Mouse (Mus musculus) C2C12 (cell line): ENCODE results near the gene Sf3b4. TPM values are rescaled to one million over a fixed set of nuclear protein-coding genes. Genes with fewer than 3 reads are reported as not detected.

ENCODE experiments used
- H3K27me3 ChIP-seq: one replicate; pipeline ENCODE4 v1.6.1; 2011; ENCODE audit not compliant: control insufficient read depth, insufficient read depth, insufficient read length
- H3K36me3 ChIP-seq: one replicate; pipeline ENCODE4 v1.6.1; 2011; ENCODE audit not compliant: control insufficient read depth, insufficient read depth
- H3K4me3 ChIP-seq: one replicate; pipeline ENCODE4 v1.5.1; 2011; ENCODE audit warnings: mild to moderate bottlenecking, control low read depth; ENCODE audit not compliant: poor library complexity, insufficient read depth, severe bottlenecking
- H3K79me2 ChIP-seq: one replicate; pipeline ENCODE4 v1.6.1; 2011; ENCODE audit not compliant: control insufficient read depth, insufficient read depth
- H3K79me3 ChIP-seq: one replicate; pipeline ENCODE4 v1.6.1; 2011; ENCODE audit warnings: low read depth, control low read depth
- H3ac ChIP-seq: one replicate; pipeline ENCODE3; 2011; ENCODE audit warnings: low read depth; ENCODE audit not compliant: control insufficient read depth, insufficient read length
- CEBPB ChIP-seq: IDR thresholded peaks from one replicate; pipeline ENCODE4 v1.6.1; 2011; ENCODE audit warnings: low read depth, mild to moderate bottlenecking, control low read depth, moderate library complexity
- CTCF ChIP-seq: IDR thresholded peaks from one replicate; pipeline ENCODE4 v1.5.1; 2011; ENCODE audit not compliant: control insufficient read depth, insufficient read depth, insufficient read length
- FOSL1 ChIP-seq: IDR thresholded peaks from one replicate; pipeline ENCODE4 v1.8.0; 2011; ENCODE audit warnings: mild to moderate bottlenecking, low read length; ENCODE audit not compliant: poor library complexity, insufficient read depth, severe bottlenecking
- MAX ChIP-seq: IDR thresholded peaks from one replicate; pipeline ENCODE4 v1.6.1; 2011; ENCODE audit warnings: mild to moderate bottlenecking, control low read depth
- MYOD1 ChIP-seq: IDR thresholded peaks from one replicate; pipeline ENCODE4 v1.6.1; 2011; ENCODE audit warnings: low read depth; ENCODE audit not compliant: control insufficient read depth, insufficient read length
- MYOG ChIP-seq: IDR thresholded peaks from one replicate; pipeline ENCODE4 v1.6.1; 2011; ENCODE audit not compliant: control insufficient read depth, insufficient read length; ENCODE audit errors: extremely low read depth
- USF1 ChIP-seq: IDR thresholded peaks from one replicate; pipeline ENCODE4 v1.6.1; 2011; ENCODE audit warnings: low read depth, mild to moderate bottlenecking, control low read depth, moderate library complexity
- microRNA-seq: library from miRNA; unstranded; fragments of <30 nt; microRNA quantifications from one replicate; pipeline ENCODE4, GENCODE M21; 2019; ENCODE audit warnings: borderline microRNAs expressed
- polyA plus RNA-seq: library from polyadenylated mRNA; unstranded; fragments of >200 nt; fragmentation: generic; extraction: Trizol; gene quantifications from one replicate; pipeline ENCODE4 v1.2.1, GENCODE M21; 2012; ENCODE audit warnings: missing spikeins

The Sf3b4 gene
- polyA plus RNA-seq, 1 experiment = 136 TPM

DNA sequence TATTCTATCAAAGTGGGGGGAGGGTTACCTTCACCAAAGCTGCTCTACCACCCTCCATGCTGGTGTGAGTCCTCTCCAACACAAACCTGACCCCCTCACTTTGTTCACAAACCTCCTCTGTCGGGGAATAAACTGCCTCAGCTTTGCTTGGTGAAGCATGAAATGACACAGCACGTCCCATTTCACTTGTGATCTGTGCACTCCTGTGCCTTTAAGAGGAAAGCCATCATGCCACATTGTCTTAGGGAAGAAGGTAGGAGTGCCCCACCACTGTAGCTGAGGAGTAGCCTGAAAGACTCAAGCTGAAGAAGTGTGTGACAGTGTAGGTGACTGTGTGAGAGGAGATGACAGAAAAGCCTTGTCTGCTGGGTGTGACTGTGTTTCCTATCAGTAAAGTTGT is 53.3 kb downstream of the Sf3b4 start:
- Histone ChIP-seq H3K36me3 (no peaks in the 10 kb centered on the region), H3ac (no peak overlapping the region), H3K4me3 (no peak overlapping the region), H3K79me3 (no peaks in the 10 kb centered on the region), H3K27me3 (no peaks in the 10 kb centered on the region), H3K79me2 (no peaks in the 10 kb centered on the region)
- TF ChIP-seq MYOG = no peak
- no peak for TF ChIP-seq MYOD1
- no peak for TF ChIP-seq USF1
- TF ChIP-seq CEBPB = no peak
- no peak for TF ChIP-seq CTCF
- TF ChIP-seq FOSL1 = no peak
- TF ChIP-seq MAX = no peak

Small RNAs within 50 kb of the gene (microRNA-seq; reads per million reads assigned to microRNA genes)
- gene Gm44492 = 0.20 reads per million

Other genes with a start within 250 kb of the Sf3b4 start
- 66.3 TPM for gene Anp32e, start 243.1 kb upstream of the Sf3b4 start, polyA plus RNA-seq
- gene Plekho1, start 176.3 kb upstream of the Sf3b4 start, polyA plus RNA-seq = 103 TPM
- gene Vps45, start 113.9 kb upstream of the Sf3b4 start, polyA plus RNA-seq = 15.6 TPM
- gene Otud7b, start 67.8 kb upstream of the Sf3b4 start, polyA plus RNA-seq = 12.5 TPM
- gene Mtmr11, start 10.3 kb upstream of the Sf3b4 start, polyA plus RNA-seq = 5.1 TPM
- 0.33 TPM for gene Sv2a, start 8.8 kb downstream of the Sf3b4 start, polyA plus RNA-seq
- gene Bola1, start 47.4 kb downstream of the Sf3b4 start, polyA plus RNA-seq = 76.1 TPM
- 0.18 TPM for gene Hist2h2ab, start 47.5 kb downstream of the Sf3b4 start, polyA plus RNA-seq
- 1.9 TPM for gene Hist2h2ac, start 48.5 kb downstream of the Sf3b4 start, polyA plus RNA-seq
- 0.98 TPM for gene Hist2h2be, start 48.8 kb downstream of the Sf3b4 start, polyA plus RNA-seq
- gene Hist2h3c2, start 66.8 kb downstream of the Sf3b4 start, polyA plus RNA-seq = 5.1 TPM
- gene Hist2h2aa2, start 67.9 kb downstream of the Sf3b4 start, polyA plus RNA-seq = 20.3 TPM
- not detected for gene Hist2h2aa1, start 73.2 kb downstream of the Sf3b4 start, polyA plus RNA-seq
- gene Hist2h3c1, start 74.4 kb downstream of the Sf3b4 start, polyA plus RNA-seq = 0.32 TPM
- gene Hist2h4, start 91.0 kb downstream of the Sf3b4 start, polyA plus RNA-seq = 0.89 TPM
- gene Hist2h3b, start 96.3 kb downstream of the Sf3b4 start, polyA plus RNA-seq = 11.3 TPM
- 3.3 TPM for gene Hist2h2bb, start 97.4 kb downstream of the Sf3b4 start, polyA plus RNA-seq
- gene Fcgr1, start 121.6 kb downstream of the Sf3b4 start, polyA plus RNA-seq = 0.02 TPM